Mouse (Mus musculus) hindbrain, embryonic 11.5 days (tissue): Measurements from ENCODE around the gene Fam193b. TPM values are rescaled to one million over a fixed set of nuclear protein-coding genes. Genes with fewer than 3 reads are reported as not detected.

Experiments used
- ATAC-seq: fragments of 200-750 bp; cut with Nextera tagmentation; 2 replicates; pipeline ENCODE4 v1.8.0; 2017; ENCODE audit warnings: mild to moderate bottlenecking, moderate TSS enrichment, moderate library complexity; ENCODE audit not compliant: low FRiP score
- DNase-seq: peaks from one replicate; pipeline ENCODE4 v3.0.0-alpha.2; 2015; ENCODE audit warnings: low spot score
- H3K27ac ChIP-seq: fragments of 300-500 bp; sonication (generic); 2 replicates; pipeline ENCODE4 v1.5.1; 2014; ENCODE audit warnings: mild to moderate bottlenecking, low read depth, low read length
- H3K27me3 ChIP-seq: fragments of 300-500 bp; sonication (generic); 2 replicates; pipeline ENCODE4 v1.6.1; 2014; ENCODE audit warnings: mild to moderate bottlenecking, low read length, moderate library complexity, mixed read lengths; ENCODE audit not compliant: control insufficient read depth, insufficient read depth
- H3K36me3 ChIP-seq: fragments of 300-500 bp; sonication (generic); 2 replicates; pipeline ENCODE4 v1.6.1; 2014; ENCODE audit warnings: mild to moderate bottlenecking, low read length, moderate library complexity, mixed read lengths; ENCODE audit not compliant: control insufficient read depth, insufficient read depth
- H3K4me1 ChIP-seq: fragments of 300-500 bp; sonication (generic); replicated peaks from 2 replicates; pipeline ENCODE4 v1.6.1; 2014; ENCODE audit warnings: low read length, mixed read lengths; ENCODE audit not compliant: control insufficient read depth, insufficient read depth
- H3K4me2 ChIP-seq: fragments of 300-500 bp; sonication (generic); replicated peaks from 2 replicates; pipeline ENCODE4 v1.6.1; 2014; ENCODE audit warnings: mild to moderate bottlenecking, low read depth, low read length
- H3K4me3 ChIP-seq: fragments of 300-500 bp; sonication (generic); 2 replicates; pipeline ENCODE4 v1.5.1; 2014; ENCODE audit warnings: low read depth, low read length
- H3K9ac ChIP-seq: fragments of 300-500 bp; sonication (generic); 2 replicates; pipeline ENCODE4 v1.6.1; 2014; ENCODE audit warnings: low read depth, low read length
- H3K9me3 ChIP-seq: fragments of 300-500 bp; sonication (generic); 2 replicates; pipeline ENCODE4 v1.6.1; 2016; ENCODE audit warnings: low read length; ENCODE audit not compliant: control insufficient read depth
- WGBS: fragments of 180-500 bp; shearing (Covaris S2); extraction: QIAGEN DNeasy Blood & Tissue Kit; methylation state at CpG from one replicate; pipeline ENCODE4 v1.1.7; 2014; 5-methylcytosine and 5-hydroxymethylcytosine counted together
- polyA plus RNA-seq: library from polyadenylated mRNA; unstranded; fragments of >200 nt; fragmentation: Nextera tagmentation; extraction: Ambion mirVana; gene quantifications from 2 replicates; pipeline ENCODE4 v1.2.1, GENCODE M21; 2014

Fam193b gene
- polyA plus RNA-seq, 1 experiment from 2014 or later: 45.9 TPM

GRCm38 (mm10) chr13:55513828-55514227 is 57.1 kb downstream of the Fam193b start:
- Histone ChIP-seq H3K36me3 (no peaks in the 10 kb centered on the region), H3K27ac (no peak overlapping the region), H3K9ac (no peak overlapping the region), H3K9me3 (no peaks in the 10 kb centered on the region), H3K4me3 (peak overlapping the region; percentile 86; the same call in 1 of the 2 replicates), H3K4me1 (peaks cover 13% of the 10 kb centered on the region), H3K4me2 (peak overlapping the region; percentile 93), H3K27me3 (no peaks in the 10 kb centered on the region; the same call in 1 of the 2 replicates)
- no peak for ATAC-seq
- DNase-seq: no peak
- WGBS: 34% methylated on average over 9 of the region's 9 CpGs

GRCm38 (mm10) chr13:55513111-55513748 is 57.7 kb downstream of the Fam193b start, which contains the start of gene Pdlim7:
Gene Pdlim7, minus strand, starts transcription at chr13:55513676.
- H3K4me2 ChIP-seq: peak within 1 kb of the TSS; percentile 93

GRCm38 (mm10) chr13:55512379-55513031 is 58.4 kb downstream of the Fam193b start:
- ATAC-seq (peak; percentile 66), DNase-seq (peak; percentile 70)
- H3K4me1 ChIP-seq: peaks cover 13% of the 10 kb centered on the region
- peak overlapping the region; percentile 93 for H3K4me2 ChIP-seq
- WGBS: 3% methylated on average over 25 of the region's 25 CpGs
- no peaks in the 10 kb centered on the region; the same call in 1 of the 2 replicates for H3K27me3 ChIP-seq
- peak overlapping the region; percentile 86 for H3K4me3 ChIP-seq
- H3K27ac ChIP-seq: peak overlapping the region; percentile 62; the same call in 1 of the 2 replicates
- H3K9ac ChIP-seq: peak overlapping the region; percentile 89
- 0 out of 2 replicates have a peak, but pooled peaks cover 2% of the 10 kb centered on the region for H3K36me3 ChIP-seq
- no peaks in the 10 kb centered on the region for H3K9me3 ChIP-seq

More at GRCm38 (mm10) chr13:55513111-55513748, 57.7 kb downstream of the Fam193b start, which contains the start of gene Pdlim7:
- Histone ChIP-seq H3K9ac (peak within 1 kb of the TSS; percentile 89), H3K9me3 (no peaks in the 10 kb centered on the region), H3K4me1 (peaks cover 13% of the 10 kb centered on the region), H3K27ac (peak within 1 kb of the TSS; percentile 62; the same call in 1 of the 2 replicates), H3K36me3 (no peaks in the 10 kb centered on the region), H3K27me3 (no peaks in the 10 kb centered on the region; the same call in 1 of the 2 replicates), H3K4me3 (peak within 1 kb of the TSS; percentile 86)
- ATAC-seq (peak; percentile 74), DNase-seq (peak; percentile 93)
- WGBS: under 1% methylated on average over 55 of the region's 55 CpGs

- peak overlapping the region; percentile 51 for H3K27ac ChIP-seq
- H3K9me3 ChIP-seq: no peaks in the 10 kb centered on the region
- H3K27me3 ChIP-seq: no peaks in the 10 kb centered on the region; the same call in 1 of the 2 replicates
- H3K4me2 ChIP-seq: peak overlapping the region; percentile 28; the same call in 1 of the 2 replicates
- peak overlapping the region; percentile 42; the same call in 1 of the 2 replicates for H3K9ac ChIP-seq
- DNase-seq (no peak), ATAC-seq (no peak)
- no peak overlapping the region for H3K4me3 ChIP-seq
- WGBS: 36% methylated on average over 5 of the region's 5 CpGs
- H3K4me1 ChIP-seq: peaks cover 13% of the 10 kb centered on the region
- H3K36me3 ChIP-seq: peaks cover 2% of the 10 kb centered on the region; the same call in 1 of the 2 replicates
Measured at GRCm38 (mm10) chr13:55511492-55511861, 59.4 kb downstream of the Fam193b start.

GRCm38 (mm10) chr13:55510668-55511491 is 60.0 kb downstream of the Fam193b start:
- peak overlapping the region; percentile 28 for H3K4me2 ChIP-seq
- 19% methylated on average over 5 of the region's 6 CpGs for WGBS
- peaks cover 6% of the 10 kb centered on the region; the same call in 1 of the 2 replicates for H3K36me3 ChIP-seq
- no peaks in the 10 kb centered on the region; the same call in 1 of the 2 replicates for H3K27me3 ChIP-seq
- peaks cover 13% of the 10 kb centered on the region for H3K4me1 ChIP-seq
- ATAC-seq (peak; percentile 34), DNase-seq (peak; percentile 56)
- H3K9ac ChIP-seq: peak overlapping the region; percentile 42; the same call in 1 of the 2 replicates
- H3K27ac ChIP-seq: peak overlapping the region; percentile 51
- H3K9me3 ChIP-seq: no peaks in the 10 kb centered on the region
- no peak overlapping the region for H3K4me3 ChIP-seq

GRCm38 (mm10) chr13:55510332-55510667 is 60.6 kb downstream of the Fam193b start:
- peaks cover 13% of the 10 kb centered on the region for H3K4me1 ChIP-seq
- H3K27me3 ChIP-seq: no peaks in the 10 kb centered on the region; the same call in 1 of the 2 replicates
- 51% methylated on average over 3 of the region's 3 CpGs for WGBS
- no peak overlapping the region for H3K4me2 ChIP-seq
- no peak overlapping the region for H3K27ac ChIP-seq
- no peaks in the 10 kb centered on the region for H3K9me3 ChIP-seq
- ATAC-seq (0 out of 2 replicates have a peak, but pooled peaks have one; percentile 3), DNase-seq (no peak)
- H3K4me3 ChIP-seq: no peak overlapping the region
- peak overlapping the region; percentile 16; the same call in 1 of the 2 replicates for H3K9ac ChIP-seq
- peaks cover 7% of the 10 kb centered on the region for H3K36me3 ChIP-seq

- no peak overlapping the region for H3K4me2 ChIP-seq
- 93% methylated on average over 10 of the region's 10 CpGs for WGBS
- no peaks in the 10 kb centered on the region for H3K9me3 ChIP-seq
- ATAC-seq (no peak), DNase-seq (no peak)
- H3K27ac ChIP-seq: no peak overlapping the region
- peaks cover 8% of the 10 kb centered on the region for H3K36me3 ChIP-seq
- no peak overlapping the region for H3K4me3 ChIP-seq
- no peaks in the 10 kb centered on the region for H3K27me3 ChIP-seq
- H3K4me1 ChIP-seq: peaks cover 13% of the 10 kb centered on the region
- H3K9ac ChIP-seq: no peak overlapping the region
Measured at GRCm38 (mm10) chr13:55508531-55508930, 62.4 kb downstream of the Fam193b start.

- Histone ChIP-seq H3K27me3 (no peaks in the 10 kb centered on the region), H3K4me1 (peaks cover 13% of the 10 kb centered on the region), H3K36me3 (peaks cover 13% of the 10 kb centered on the region), H3K9me3 (no peaks in the 10 kb centered on the region), H3K4me3 (no peak overlapping the region), H3K4me2 (no peak overlapping the region), H3K9ac (no peak overlapping the region), H3K27ac (no peak overlapping the region)
- DNase-seq (peak; percentile 43), ATAC-seq (no peak)
- 53% methylated on average over 8 of the region's 11 CpGs for WGBS
Measured at GRCm38 (mm10) chr13:55507877-55508276, 63.0 kb downstream of the Fam193b start.
